ENCODE assay signal across 8 mouse cellular contexts in the genomic region with DNA sequence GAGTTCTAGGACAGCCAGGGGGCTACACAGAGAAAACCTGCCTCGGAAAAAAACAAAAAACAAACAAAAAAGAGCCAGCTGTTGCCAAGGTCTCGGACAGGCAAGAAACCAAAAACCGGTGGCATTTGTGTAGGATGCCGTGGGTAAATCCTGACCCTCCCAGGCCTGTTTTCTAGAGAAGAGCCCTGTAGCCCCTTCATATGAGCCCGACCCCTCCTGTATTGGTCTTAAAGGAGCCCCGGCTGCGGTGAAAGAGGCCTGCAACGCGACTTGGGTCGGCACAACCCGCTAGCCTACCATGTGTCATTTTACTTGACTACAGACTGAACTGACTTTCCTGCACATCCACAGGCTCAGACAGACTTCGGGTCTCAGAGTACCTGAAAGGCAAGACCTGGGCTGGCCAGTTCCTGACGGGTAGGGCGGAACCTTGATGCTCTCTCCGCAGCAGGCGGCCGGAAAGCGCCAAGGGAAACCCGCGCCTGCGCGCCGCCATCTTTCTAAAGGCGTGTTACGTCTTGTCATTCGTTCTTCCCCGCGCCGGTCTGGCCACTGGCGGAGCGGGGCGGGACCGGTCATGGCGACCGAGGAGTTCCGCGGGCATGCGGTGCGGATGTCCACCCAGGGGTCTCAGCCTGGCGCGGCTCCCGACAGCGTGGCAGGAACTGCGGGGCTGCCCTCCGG. TPM values are rescaled to one million over a fixed set of nuclear protein-coding genes. Genes with fewer than 3 reads are reported as not detected.
DNase-seq lines count a peak whose midpoint lies in the region; ATAC-seq lines count a peak whose summit lies in the region.

A gene (plus strand): TSS at position 485 of the 684 bp plus-strand sequence.

- H3K27me3 ChIP-seq in hindbrain, embryonic 16.5 days (replicated peaks; ENCODE audit: control insufficient read depth, insufficient read depth, low read length) = no peaks in the 10 kb centered on the region

- peaks cover 16% of the 10 kb centered on the region for H3K4me1 ChIP-seq in hindbrain, embryonic 16.5 days (ENCODE audit: control insufficient read depth, insufficient read depth, low read depth, low read length)

- peak; percentile 93 for ATAC-seq in hindbrain, embryonic 16.5 days

- DNase-seq in ZHBTc4 (ENCODE audit: low read depth, low spot score) = peak; percentile 96
- peak; percentile 81 to 90 for DNase-seq in cerebellum, postnatal 4 days (ENCODE audit: low spot score in 2 of 2)
- peak; percentile 90 for DNase-seq in gastrocnemius, adult 18-20 months (ENCODE audit: low spot score)
- DNase-seq in left cerebral cortex, adult 18-20 months (ENCODE audit: low spot score in 2 of 2) = peak; percentile 88 to 92
- peak; percentile 94 to 95 for DNase-seq in lung, postnatal 4 days
- peak; percentile 94 for DNase-seq in retina, postnatal 1 day
- DNase-seq in thymus, postnatal 4 days = peak; percentile 91

- peak within 1 kb of the TSS; percentile 54 for H3K4me2 ChIP-seq in hindbrain, embryonic 16.5 days (ENCODE audit: low read length)

- H3K4me3 ChIP-seq in hindbrain, embryonic 16.5 days (ENCODE audit: low read length) = peak within 1 kb of the TSS; percentile 68

- H3K9me3 ChIP-seq in hindbrain, embryonic 16.5 days (ENCODE audit: control insufficient read depth, low read length) = no peaks in the 10 kb centered on the region

- H3K27ac ChIP-seq in hindbrain, embryonic 16.5 days (ENCODE audit: low read depth, low read length) = peak within 1 kb of the TSS; percentile 87

- peak within 1 kb of the TSS; percentile 84 for H3K9ac ChIP-seq in hindbrain, embryonic 16.5 days (ENCODE audit: low read depth, low read length)

- WGBS in hindbrain, embryonic 16.5 days = under 1% methylated on average over 45 of the region's 45 CpGs

- peaks cover 8% of the 10 kb centered on the region; the same call in 1 of the 2 replicates for H3K36me3 ChIP-seq in hindbrain, embryonic 16.5 days (ENCODE audit: control insufficient read depth, insufficient read depth, low read length)

RNA-seq across cellular contexts. Expression of the gene that starts here (rescaled TPM):
- 1 to 10 TPM; 5.6 to 6.3 TPM for total RNA-seq in gastrocnemius, adult 18-20 months (2021)
- 23.6 and 24.4 TPM in 2 replicates for polyA plus RNA-seq in hindbrain, embryonic 16.5 days (2015; fragmentation: Nextera tagmentation; extraction: Ambion mirVana)
- total RNA-seq in left cerebral cortex, adult 18-20 months (2021) = 10 to 100 TPM; 17.6 to 25.6 TPM

Comparison
In these comparisons a context has a peak if more than half of its experiments do, and no peak if none do; other contexts are left out.
1. Peak in every context shown above with its lines: DNase-seq, ATAC-seq, H3K4me3 ChIP-seq and H3K27ac ChIP-seq.